Mouse (Mus musculus): ENCODE data around the gene 1110008L16Rik. TPM values are rescaled to one million over a fixed set of nuclear protein-coding genes. Genes with fewer than 3 reads are reported as not detected.
"Not testable (repeated sequence)": the region's sequence is repeated elsewhere in the genome, so short reads cannot be mapped to it uniquely, and the experiment has no call there.

1110008L16Rik gene
- polyA plus RNA-seq, 1 experiment from 2014 or later: 8.6 TPM

DNA sequence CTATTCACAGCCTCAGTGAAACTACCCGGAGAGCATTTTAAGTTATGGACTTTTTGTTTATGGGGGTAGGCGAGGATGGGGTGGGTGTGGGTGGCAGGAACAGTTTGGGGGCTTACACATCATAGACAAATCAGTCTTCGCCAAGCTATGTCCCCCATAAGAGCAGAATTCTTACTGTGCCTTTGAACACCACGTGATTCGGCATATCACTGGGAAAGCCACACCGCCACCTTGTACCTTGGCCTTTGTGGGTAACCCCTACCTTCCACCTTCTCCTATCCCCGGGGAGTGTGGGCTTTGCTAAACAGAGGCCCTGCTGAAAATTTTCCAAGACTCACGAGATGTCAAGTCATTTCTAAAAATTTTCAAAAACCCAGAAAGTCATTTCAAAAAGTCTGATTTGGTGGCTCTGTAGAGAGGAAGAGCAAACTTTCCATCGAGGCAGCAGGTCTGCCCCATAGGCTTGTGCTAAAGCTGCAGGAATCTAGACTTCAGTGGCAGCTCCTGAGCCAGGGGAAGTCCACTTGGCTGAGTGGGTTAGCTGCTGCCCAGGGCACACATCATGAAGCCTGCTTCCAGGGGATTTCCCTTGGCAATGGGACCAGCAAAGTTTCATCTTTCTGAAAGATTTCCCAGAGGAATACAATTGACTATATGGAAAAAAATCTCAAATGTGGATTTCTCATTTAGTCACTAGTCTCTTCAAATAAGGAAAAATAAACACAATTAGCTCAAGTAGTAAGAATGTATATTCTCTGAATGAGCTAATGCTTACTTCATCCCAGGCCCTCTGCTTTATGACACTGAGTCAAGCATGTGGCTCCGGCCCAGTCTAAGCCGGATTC lies 93.6 kb downstream of the 1110008L16Rik start:
- H3K36me3 ChIP-seq (ENCODE audit: control insufficient read depth, insufficient read depth, low read length): no peaks in the 10 kb centered on the region
- no peaks in the 10 kb centered on the region for H3K9me3 ChIP-seq (replicated peaks; ENCODE audit: control insufficient read depth, low read length, poor library complexity, severe bottlenecking)
- H3K4me3 ChIP-seq (ENCODE audit: low read depth, low read length): no peak overlapping the region
- 81% methylated on average over 11 of the region's 11 CpGs for WGBS
- H3K9ac ChIP-seq (ENCODE audit: low read depth, low read length): no peak overlapping the region
- no peak overlapping the region for H3K4me2 ChIP-seq (ENCODE audit: low read length)
- no peaks in the 10 kb centered on the region for H3K27me3 ChIP-seq (ENCODE audit: control insufficient read depth, insufficient read depth, low read depth, low read length)
- peaks cover 3% of the 10 kb centered on the region; the same call in 1 of the 2 replicates for H3K4me1 ChIP-seq (ENCODE audit: control insufficient read depth, insufficient read depth, low read length)
- H3K27ac ChIP-seq (ENCODE audit: low read length): no peak overlapping the region
- no peak for ATAC-seq

- H3K27me3 ChIP-seq (ENCODE audit: control insufficient read depth, insufficient read depth, low read depth, low read length); H3K4me3 ChIP-seq (ENCODE audit: low read depth, low read length); H3K9me3 ChIP-seq (replicated peaks; ENCODE audit: control insufficient read depth, low read length, poor library complexity, severe bottlenecking); H3K27ac ChIP-seq (ENCODE audit: low read length); H3K36me3 ChIP-seq (ENCODE audit: control insufficient read depth, insufficient read depth, low read length); ATAC-seq; H3K9ac ChIP-seq (ENCODE audit: low read depth, low read length); H3K4me2 ChIP-seq (ENCODE audit: low read length): not testable (repeated sequence)
- H3K4me1 ChIP-seq (ENCODE audit: control insufficient read depth, insufficient read depth, low read length): peaks cover 17% of the 10 kb centered on the region
- WGBS: 92% methylated on average over 14 of the region's 14 CpGs
Measured at GRCm38 (mm10) chr12:55395601-55396000, 96.2 kb downstream of the 1110008L16Rik start.

DNA sequence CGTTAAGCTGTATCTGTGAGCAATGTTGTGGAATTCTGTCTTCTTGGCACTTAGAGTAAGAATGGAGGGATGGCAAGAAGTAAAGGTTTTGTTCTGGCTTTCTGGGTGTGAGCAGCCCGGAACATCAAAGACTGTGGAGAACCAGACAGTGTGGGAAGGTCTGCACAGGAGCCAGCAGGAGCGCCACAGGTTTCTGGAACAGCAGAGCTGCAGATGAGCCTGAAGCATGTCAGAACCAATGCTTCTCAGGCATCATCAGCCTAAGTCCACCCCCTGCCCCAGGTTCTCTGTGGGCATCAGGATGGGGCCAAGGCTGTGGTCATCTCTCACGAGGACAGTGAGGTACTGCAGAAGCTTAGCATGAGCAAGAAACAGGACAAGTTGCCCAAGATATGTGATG lies 97.2 kb downstream of the 1110008L16Rik start:
- Histone ChIP-seq H3K27ac (ENCODE audit: low read length) (no peak overlapping the region), H3K27me3 (ENCODE audit: control insufficient read depth, insufficient read depth, low read depth, low read length) (no peaks in the 10 kb centered on the region), H3K36me3 (ENCODE audit: control insufficient read depth, insufficient read depth, low read length) (no peaks in the 10 kb centered on the region), H3K9me3 (replicated peaks; ENCODE audit: control insufficient read depth, low read length, poor library complexity, severe bottlenecking) (no peaks in the 10 kb centered on the region), H3K9ac (ENCODE audit: low read depth, low read length) (no peak overlapping the region), H3K4me1 (ENCODE audit: control insufficient read depth, insufficient read depth, low read length) (peaks cover 17% of the 10 kb centered on the region), H3K4me3 (ENCODE audit: low read depth, low read length) (no peak overlapping the region), H3K4me2 (ENCODE audit: low read length) (no peak overlapping the region)
- WGBS: 96% methylated on average over 4 of the region's 4 CpGs
- no peak for ATAC-seq

- H3K4me3 ChIP-seq (ENCODE audit: low read depth, low read length): peak overlapping the region; percentile 98
- H3K36me3 ChIP-seq (ENCODE audit: control insufficient read depth, insufficient read depth, low read length): no peaks in the 10 kb centered on the region
- no peaks in the 10 kb centered on the region for H3K9me3 ChIP-seq (replicated peaks; ENCODE audit: control insufficient read depth, low read length, poor library complexity, severe bottlenecking)
- no peaks in the 10 kb centered on the region for H3K27me3 ChIP-seq (ENCODE audit: control insufficient read depth, insufficient read depth, low read depth, low read length)
- WGBS: 70% methylated on average over 9 of the region's 9 CpGs
- peak overlapping the region; percentile 83 for H3K4me2 ChIP-seq (ENCODE audit: low read length)
- no peak for ATAC-seq
- peak overlapping the region; percentile 91 for H3K27ac ChIP-seq (ENCODE audit: low read length)
- H3K9ac ChIP-seq (ENCODE audit: low read depth, low read length): peak overlapping the region; percentile 92
- H3K4me1 ChIP-seq (ENCODE audit: control insufficient read depth, insufficient read depth, low read length): peaks cover 17% of the 10 kb centered on the region
Measured at GRCm38 (mm10) chr12:55397544-55398239, 98.3 kb downstream of the 1110008L16Rik start.

DNA sequence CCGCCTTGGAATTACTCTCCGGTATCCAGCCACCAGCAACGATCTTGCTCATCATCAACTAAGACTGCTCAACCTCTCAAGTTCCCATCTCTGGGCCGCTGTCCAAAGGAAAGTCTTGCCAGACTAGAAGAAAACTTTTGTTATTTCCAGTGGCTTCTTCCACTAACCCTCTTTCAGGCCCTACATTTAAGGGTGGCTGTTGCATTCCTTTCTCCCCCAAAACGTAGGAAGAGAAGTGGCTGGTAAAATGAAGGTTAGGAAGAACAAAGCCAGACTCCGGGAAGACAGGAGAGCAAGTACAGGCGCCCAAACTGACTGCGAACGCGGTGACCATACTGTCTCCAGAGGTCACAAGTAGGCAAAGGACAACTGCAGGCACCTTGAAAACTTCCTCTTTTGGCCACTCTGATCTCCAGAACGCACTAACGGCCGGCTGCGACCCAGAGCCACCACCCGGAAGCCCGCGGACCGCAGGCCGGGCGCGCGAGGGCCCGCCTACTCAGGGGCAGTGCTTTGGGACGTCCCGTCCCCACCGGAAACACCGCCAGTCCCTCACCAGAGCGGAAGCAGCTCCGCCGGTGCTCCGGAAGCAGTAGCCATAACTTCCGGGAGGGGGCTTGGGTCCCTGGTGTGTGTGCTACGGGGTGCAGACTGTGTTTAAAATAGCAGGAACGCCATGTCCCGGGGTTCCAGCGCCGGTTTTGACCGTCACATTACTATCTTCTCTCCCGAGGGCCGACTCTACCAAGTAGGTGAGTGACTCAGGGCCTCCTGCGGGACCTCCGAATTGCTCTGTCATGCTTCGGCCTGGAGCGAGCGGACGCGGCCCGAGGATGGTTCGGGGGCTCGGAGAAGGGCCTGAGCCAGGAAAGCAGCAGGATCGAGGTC lies 99.1 kb downstream of the 1110008L16Rik start:
- peaks cover 17% of the 10 kb centered on the region for H3K4me1 ChIP-seq (ENCODE audit: control insufficient read depth, insufficient read depth, low read length)
- WGBS: under 1% methylated on average over 51 of the region's 51 CpGs
- H3K9ac ChIP-seq (ENCODE audit: low read depth, low read length): peak overlapping the region; percentile 92
- peak; percentile 100 for ATAC-seq
- peak overlapping the region; percentile 86 for H3K4me2 ChIP-seq (ENCODE audit: low read length)
- H3K27ac ChIP-seq (ENCODE audit: low read length): peak overlapping the region; percentile 91
- H3K4me3 ChIP-seq (ENCODE audit: low read depth, low read length): peak overlapping the region; percentile 98
- no peaks in the 10 kb centered on the region for H3K9me3 ChIP-seq (replicated peaks; ENCODE audit: control insufficient read depth, low read length, poor library complexity, severe bottlenecking)
- no peaks in the 10 kb centered on the region for H3K36me3 ChIP-seq (ENCODE audit: control insufficient read depth, insufficient read depth, low read length)
- H3K27me3 ChIP-seq (ENCODE audit: control insufficient read depth, insufficient read depth, low read depth, low read length): no peaks in the 10 kb centered on the region

DNA sequence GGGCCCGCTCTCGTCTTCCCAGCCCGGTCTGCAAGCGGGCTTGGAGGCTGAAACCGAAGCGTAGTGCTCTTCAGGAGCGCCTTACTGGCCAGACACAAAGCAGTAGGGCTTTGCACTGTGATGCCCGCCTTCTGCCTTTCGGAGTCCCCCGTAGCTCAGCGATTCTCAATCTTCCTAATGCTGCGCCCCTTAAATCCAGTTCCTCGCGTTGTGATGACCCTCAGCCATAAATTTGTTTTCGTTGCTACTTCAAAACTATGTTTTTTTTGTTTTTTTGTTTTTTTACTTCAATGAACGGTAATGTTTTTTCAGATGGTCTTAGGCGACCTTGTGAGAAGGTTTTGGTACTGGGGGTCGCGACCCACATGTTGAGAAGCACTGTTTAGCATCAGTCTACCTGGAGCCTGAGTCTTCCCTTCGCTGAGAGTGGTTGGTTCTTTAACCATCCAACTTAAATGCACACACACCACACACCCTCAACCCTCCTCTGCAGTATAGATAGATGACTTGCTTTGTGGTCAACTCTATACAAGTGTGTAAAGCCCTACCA lies 99.8 kb downstream of the 1110008L16Rik start:
- Histone ChIP-seq H3K4me3 (ENCODE audit: low read depth, low read length) (peak overlapping the region; percentile 98), H3K9me3 (replicated peaks; ENCODE audit: control insufficient read depth, low read length, poor library complexity, severe bottlenecking) (no peaks in the 10 kb centered on the region), H3K27me3 (ENCODE audit: control insufficient read depth, insufficient read depth, low read depth, low read length) (no peaks in the 10 kb centered on the region), H3K36me3 (ENCODE audit: control insufficient read depth, insufficient read depth, low read length) (no peaks in the 10 kb centered on the region), H3K4me2 (ENCODE audit: low read length) (peak overlapping the region; percentile 86), H3K27ac (ENCODE audit: low read length) (peak overlapping the region; percentile 91), H3K4me1 (ENCODE audit: control insufficient read depth, insufficient read depth, low read length) (peaks cover 17% of the 10 kb centered on the region), H3K9ac (ENCODE audit: low read depth, low read length) (peak overlapping the region; percentile 92)
- 1% methylated on average over 20 of the region's 20 CpGs for WGBS
- peak; percentile 12 for ATAC-seq

DNA sequence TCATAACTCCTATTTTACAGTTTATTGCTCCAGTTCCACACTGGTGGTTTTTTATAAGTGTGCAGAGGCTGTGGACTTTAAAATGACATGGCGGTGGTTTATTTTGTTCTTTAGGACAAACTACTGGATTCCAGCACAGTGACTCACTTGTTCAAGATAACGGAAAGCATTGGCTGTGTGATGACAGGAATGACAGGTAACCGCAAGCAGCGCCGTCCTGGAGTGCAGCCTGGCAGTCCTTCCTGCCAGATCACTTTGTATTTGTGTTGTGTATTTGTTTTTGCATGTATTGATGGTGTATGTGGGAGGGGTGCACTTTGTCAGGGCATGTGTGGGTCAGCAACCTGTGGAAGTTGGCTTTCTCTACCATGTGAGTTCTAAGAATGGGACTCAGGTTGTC lies 108.5 kb downstream of the 1110008L16Rik start:
- 94% methylated on average over 5 of the region's 5 CpGs for WGBS
- H3K4me3 ChIP-seq (ENCODE audit: low read depth, low read length): no peak overlapping the region
- ATAC-seq: no peak
- H3K9me3 ChIP-seq (replicated peaks; ENCODE audit: control insufficient read depth, low read length, poor library complexity, severe bottlenecking): no peaks in the 10 kb centered on the region
- H3K9ac ChIP-seq (ENCODE audit: low read depth, low read length): no peak overlapping the region
- H3K27me3 ChIP-seq (ENCODE audit: control insufficient read depth, insufficient read depth, low read depth, low read length): no peaks in the 10 kb centered on the region
- no peak overlapping the region for H3K4me2 ChIP-seq (ENCODE audit: low read length)
- no peak overlapping the region for H3K27ac ChIP-seq (ENCODE audit: low read length)
- peaks cover 16% of the 10 kb centered on the region for H3K36me3 ChIP-seq (ENCODE audit: control insufficient read depth, insufficient read depth, low read length)
- no peaks in the 10 kb centered on the region for H3K4me1 ChIP-seq (ENCODE audit: control insufficient read depth, insufficient read depth, low read length)

DNA sequence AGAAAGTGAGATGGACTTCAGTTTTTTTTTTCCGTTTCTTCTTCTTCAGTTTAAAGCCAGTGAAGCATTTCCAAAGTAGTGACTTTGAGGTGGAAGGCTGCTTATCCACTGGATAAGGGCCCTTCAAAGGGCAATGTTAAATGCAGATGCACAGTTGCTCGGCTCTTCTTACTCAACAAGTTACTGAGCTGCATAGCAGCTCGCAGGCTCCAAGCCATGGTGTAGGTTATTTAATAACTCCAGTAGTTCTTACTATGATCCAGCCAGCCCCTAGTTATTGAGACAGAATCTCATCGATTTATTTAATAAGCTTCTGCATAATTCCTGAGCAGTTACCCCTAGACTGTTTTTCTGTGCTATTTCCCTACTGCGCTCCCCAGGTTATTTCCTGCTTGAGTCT lies 115.9 kb downstream of the 1110008L16Rik start:
- H3K36me3 ChIP-seq (ENCODE audit: control insufficient read depth, insufficient read depth, low read length): peaks cover 51% of the 10 kb centered on the region
- 96% methylated on average over 5 of the region's 5 CpGs for WGBS
- no peaks in the 10 kb centered on the region for H3K4me1 ChIP-seq (ENCODE audit: control insufficient read depth, insufficient read depth, low read length)
- ATAC-seq: no peak
- no peak overlapping the region for H3K4me3 ChIP-seq (ENCODE audit: low read depth, low read length)
- H3K27me3 ChIP-seq (ENCODE audit: control insufficient read depth, insufficient read depth, low read depth, low read length): no peaks in the 10 kb centered on the region
- H3K9ac ChIP-seq (ENCODE audit: low read depth, low read length): no peak overlapping the region
- H3K9me3 ChIP-seq (replicated peaks; ENCODE audit: control insufficient read depth, low read length, poor library complexity, severe bottlenecking): no peaks in the 10 kb centered on the region
- H3K4me2 ChIP-seq (ENCODE audit: low read length): no peak overlapping the region
- no peak overlapping the region for H3K27ac ChIP-seq (ENCODE audit: low read length)

All from midbrain, embryonic 16.5 days (tissue).